Mouse (Mus musculus) embryonic fibroblast, embryonic 13.5 days (primary cell): Measurements from ENCODE around the gene Jhy. TPM values are rescaled to one million over a fixed set of nuclear protein-coding genes. Genes with fewer than 3 reads are reported as not detected.

Experiments
- H3K27ac ChIP-seq: 2 replicates; pipeline ENCODE4 v1.5.1; 2012; ENCODE audit warnings: low read length, control low read depth, inconsistent platforms; ENCODE audit not compliant: insufficient read depth
- H3K4me1 ChIP-seq: 2 replicates; pipeline ENCODE4 v1.6.1; 2011; ENCODE audit warnings: low read length; ENCODE audit not compliant: control insufficient read depth, insufficient read depth
- H3K4me3 ChIP-seq: 2 replicates; pipeline ENCODE4 v1.5.1; 2011; ENCODE audit warnings: mild to moderate bottlenecking, control low read depth, low read length; ENCODE audit not compliant: insufficient read depth
- CTCF ChIP-seq: IDR thresholded peaks from 2 replicates; pipeline ENCODE4 v1.5.1; 2011; ENCODE audit warnings: mild to moderate bottlenecking, control low read depth, low read length, moderate library complexity, borderline replicate concordance; ENCODE audit not compliant: insufficient read depth
- POLR2A ChIP-seq: IDR thresholded peaks from 2 replicates; pipeline ENCODE4 v1.6.1; 2011; ENCODE audit warnings: low read depth, mild to moderate bottlenecking, control low read depth, low read length, moderate library complexity
- polyA plus RNA-seq: library from polyadenylated mRNA; stranded (reverse); fragments of >200 nt; gene quantifications from 2 replicates; pipeline ENCODE4 v1.2.4, GENCODE M21; 2011; ENCODE audit warnings: low read depth; ENCODE audit not compliant: missing spikeins, insufficient read length

Gene Jhy
- polyA plus RNA-seq, 1 experiment = not detected

- H3K4me1 ChIP-seq = no peaks in the 10 kb centered on the region
- no peak for TF ChIP-seq POLR2A
- TF ChIP-seq CTCF = no peak
- no peak overlapping the region for H3K4me3 ChIP-seq
- H3K27ac ChIP-seq = no peak overlapping the region
Observed at GRCm38 (mm10) chr9:40984313-40984712, 20.4 kb upstream of the Jhy start.

- no peak overlapping the region for H3K27ac ChIP-seq
- no peak overlapping the region for H3K4me3 ChIP-seq
- TF ChIP-seq CTCF (no peak), POLR2A (no peak)
- H3K4me1 ChIP-seq = no peaks in the 10 kb centered on the region
Observed at GRCm38 (mm10) chr9:40983758-40984157, 19.8 kb upstream of the Jhy start.

GRCm38 (mm10) chr9:40982480-40982879 is 18.6 kb upstream of the Jhy start:
- H3K4me1 ChIP-seq = no peaks in the 10 kb centered on the region
- no peak overlapping the region for H3K27ac ChIP-seq
- TF ChIP-seq CTCF = peak; percentile 31; the same call in 1 of the 2 replicates
- no peak for TF ChIP-seq POLR2A
- no peak overlapping the region for H3K4me3 ChIP-seq

GRCm38 (mm10) chr9:40974042-40974801 is 10.3 kb upstream of the Jhy start:
- H3K27ac ChIP-seq = no peak overlapping the region
- no peaks in the 10 kb centered on the region for H3K4me1 ChIP-seq
- no peak overlapping the region for H3K4me3 ChIP-seq
- no peak for TF ChIP-seq CTCF
- no peak for TF ChIP-seq POLR2A

- no peak overlapping the region for H3K27ac ChIP-seq
- H3K4me3 ChIP-seq = no peak overlapping the region; the same call in 1 of the 2 replicates
- H3K4me1 ChIP-seq = 0 out of 2 replicates have a peak, but pooled peaks cover 2% of the 10 kb centered on the region
- TF ChIP-seq CTCF = no peak
- TF ChIP-seq POLR2A = no peak
Observed at GRCm38 (mm10) chr9:40964418-40964714, 448 bp upstream of the Jhy start.

GRCm38 (mm10) chr9:40961401-40961800 is 2.5 kb downstream of the Jhy start:
- TF ChIP-seq POLR2A (no peak), CTCF (no peak)
- Histone ChIP-seq H3K4me1 (0 out of 2 replicates have a peak, but pooled peaks cover 2% of the 10 kb centered on the region), H3K27ac (no peak overlapping the region), H3K4me3 (no peak overlapping the region)

GRCm38 (mm10) chr9:40949039-40949615 is 14.8 kb downstream of the Jhy start:
- no peak overlapping the region for H3K27ac ChIP-seq
- no peaks in the 10 kb centered on the region for H3K4me1 ChIP-seq
- H3K4me3 ChIP-seq = no peak overlapping the region
- TF ChIP-seq CTCF = no peak
- TF ChIP-seq POLR2A = no peak

- no peak for TF ChIP-seq CTCF
- TF ChIP-seq POLR2A = no peak
- H3K4me3 ChIP-seq = no peak overlapping the region
- H3K27ac ChIP-seq = no peak overlapping the region
- no peaks in the 10 kb centered on the region for H3K4me1 ChIP-seq
Observed at GRCm38 (mm10) chr9:40948473-40948872, 15.4 kb downstream of the Jhy start.

GRCm38 (mm10) chr9:40947131-40947530 is 16.8 kb downstream of the Jhy start:
- TF ChIP-seq POLR2A = no peak
- no peak for TF ChIP-seq CTCF
- Histone ChIP-seq H3K4me3 (no peak overlapping the region), H3K4me1 (no peaks in the 10 kb centered on the region), H3K27ac (no peak overlapping the region)

- Histone ChIP-seq H3K4me1 (no peaks in the 10 kb centered on the region), H3K4me3 (no peak overlapping the region), H3K27ac (no peak overlapping the region)
- no peak for TF ChIP-seq POLR2A
- peak; percentile 87 for TF ChIP-seq CTCF
Observed at GRCm38 (mm10) chr9:40937425-40937824, 26.5 kb downstream of the Jhy start.
